Mouse (Mus musculus): ENCODE data around the gene Gpatch3. TPM values are rescaled to one million over a fixed set of nuclear protein-coding genes. Genes with fewer than 3 reads are reported as not detected.

The Gpatch3 gene
- total RNA-seq, 2 experiments from 2014 or later: 17.8 to 18.3 TPM

Other genes starting within 250 kb of the Gpatch3 start
- gene Wdtc1, start 221.3 kb upstream of the Gpatch3 start, total RNA-seq (2014; fragmentation: Nextera tagmentation): 10.2 and 10.7 TPM in 2 replicates
- 7.2 and 9.1 TPM in 2 replicates for gene Wdtc1, start 221.3 kb upstream of the Gpatch3 start, total RNA-seq (2017)
- gene Slc9a1, start 205.0 kb upstream of the Gpatch3 start, total RNA-seq (2014; fragmentation: Nextera tagmentation): 17.4 and 22.1 TPM in 2 replicates
- 9.9 and 14.6 TPM in 2 replicates for gene Slc9a1, start 205.0 kb upstream of the Gpatch3 start, total RNA-seq (2017)
- gene Tent5b, start 94.6 kb upstream of the Gpatch3 start, total RNA-seq (2014; fragmentation: Nextera tagmentation): not detected in 2 replicates
- not detected in 2 replicates for gene Tent5b, start 94.6 kb upstream of the Gpatch3 start, total RNA-seq (2017)
- not detected in 2 replicates for gene Trnp1, start 76.2 kb upstream of the Gpatch3 start, total RNA-seq (2014; fragmentation: Nextera tagmentation)
- not detected in 2 replicates for gene Trnp1, start 76.2 kb upstream of the Gpatch3 start, total RNA-seq (2017)
- 0.32 TPM in 1 of 2 replicates, not detected in the other for gene Kdf1, start 55.8 kb upstream of the Gpatch3 start, total RNA-seq (2014; fragmentation: Nextera tagmentation)
- gene Kdf1, start 55.8 kb upstream of the Gpatch3 start, total RNA-seq (2017): not detected in 2 replicates
- 246 and 253 TPM in 2 replicates for gene Nudc, start 28.7 kb upstream of the Gpatch3 start, total RNA-seq (2014; fragmentation: Nextera tagmentation)
- gene Nudc, start 28.7 kb upstream of the Gpatch3 start, total RNA-seq (2017): 262 and 283 TPM in 2 replicates
- 4.0 and 6.4 TPM in 2 replicates for gene Nr0b2, start 21.4 kb upstream of the Gpatch3 start, total RNA-seq (2014; fragmentation: Nextera tagmentation)
- gene Nr0b2, start 21.4 kb upstream of the Gpatch3 start, total RNA-seq (2017): 1.4 and 2.0 TPM in 2 replicates
- gene Gpn2, start 9.6 kb downstream of the Gpatch3 start, total RNA-seq (2014; fragmentation: Nextera tagmentation): 11.5 and 16.2 TPM in 2 replicates
- gene Gpn2, start 9.6 kb downstream of the Gpatch3 start, total RNA-seq (2017): 21.3 and 27.2 TPM in 2 replicates
- gene Sfn, start 27.4 kb downstream of the Gpatch3 start, total RNA-seq (2014; fragmentation: Nextera tagmentation): 2.8 and 3.1 TPM in 2 replicates
- gene Sfn, start 27.4 kb downstream of the Gpatch3 start, total RNA-seq (2017): 3.6 and 4.3 TPM in 2 replicates
- gene Zdhhc18, start 75.4 kb downstream of the Gpatch3 start, total RNA-seq (2014; fragmentation: Nextera tagmentation): 12.9 and 22.4 TPM in 2 replicates
- gene Zdhhc18, start 75.4 kb downstream of the Gpatch3 start, total RNA-seq (2017): 10.7 and 12.5 TPM in 2 replicates
- 8.7 and 11.5 TPM in 2 replicates for gene Pigv, start 97.9 kb downstream of the Gpatch3 start, total RNA-seq (2014; fragmentation: Nextera tagmentation)
- 6.6 and 8.1 TPM in 2 replicates for gene Pigv, start 97.9 kb downstream of the Gpatch3 start, total RNA-seq (2017)
- gene Arid1a, start 182.0 kb downstream of the Gpatch3 start, total RNA-seq (2014; fragmentation: Nextera tagmentation): 125 and 153 TPM in 2 replicates
- 26.6 and 33.2 TPM in 2 replicates for gene Arid1a, start 182.0 kb downstream of the Gpatch3 start, total RNA-seq (2017)

All from granulocyte monocyte progenitor cell, adult 5-6 weeks (primary cell).